Mouse (Mus musculus) small intestine, adult 10 weeks (tissue): Measurements from ENCODE around the gene Snrnp27. TPM values are rescaled to one million over a fixed set of nuclear protein-coding genes. Genes with fewer than 3 reads are reported as not detected.

Experiments used
- polyA plus RNA-seq: library from polyadenylated mRNA; stranded (reverse); fragments of 350-450 nt; fragmentation: Illumina TruSeq; extraction: RNeasy Lipid Tissue Mini Kit (QIAGEN cat#74804); gene quantifications from one replicate; pipeline ENCODE4 v1.2.3, GENCODE M21; 2014; ENCODE audit warnings: low replicate concordance

Snrnp27 gene
- polyA plus RNA-seq: 93.1 TPM

GRCm38 (mm10) chr6:86683872-86684654 is at the start of gene Snrnp27:
Gene Snrnp27, minus strand, starts transcription at chr6:86684522.

GRCm38 (mm10) chr6:86733183-86733876 is 49.0 kb upstream of the Snrnp27 start, which contains the start of gene Gmcl1:
Gene Gmcl1, minus strand, starts transcription at chr6:86733383.

GRCm38 (mm10) chr6:86668580-86669239 is 15.6 kb downstream of the Snrnp27 start, which contains the start of gene Mxd1:
Gene Mxd1, minus strand, starts transcription at chr6:86669161.

GRCm38 (mm10) chr6:86627946-86628345 is 56.4 kb downstream of the Snrnp27 start, which contains the start of gene Asprv1:
Gene Asprv1, plus strand, starts transcription at chr6:86628164.

Other genes with a start within 250 kb of the Snrnp27 start
- 7.0 TPM for gene C87436, start 246.1 kb downstream of the Snrnp27 start, polyA plus RNA-seq
- gene Pcbp1, start 158.2 kb downstream of the Snrnp27 start, polyA plus RNA-seq: 113 TPM
- gene Asprv1, start 56.4 kb downstream of the Snrnp27 start, polyA plus RNA-seq: not detected
- 155 TPM for gene Mxd1, start 15.4 kb downstream of the Snrnp27 start, polyA plus RNA-seq
- 66.8 TPM for gene Gmcl1, start 48.9 kb upstream of the Snrnp27 start, polyA plus RNA-seq
- 1,000 TPM for gene Anxa4, start 109.1 kb upstream of the Snrnp27 start, polyA plus RNA-seq
- gene Aak1, start 165.0 kb upstream of the Snrnp27 start, polyA plus RNA-seq: 9.4 TPM